Mouse (Mus musculus) erythroblast, embryonic 14.5 days (primary cell): Measurements from ENCODE around the gene Cog5.

Source experiments
- GATA1 ChIP-seq: IDR thresholded peaks from 2 replicates; pipeline ENCODE4 v1.6.1; 2012; ENCODE audit warnings: low read length, inconsistent platforms, mixed read lengths
- TAL1 ChIP-seq: IDR thresholded peaks from 3 replicates; pipeline ENCODE4 v1.6.1; 2012; ENCODE audit warnings: low read length, inconsistent platforms, mixed read lengths

GRCm38 (mm10) chr12:31709665-31710064, 55.0 kb downstream of the Cog5 start:
- TF ChIP-seq TAL1 (no peak), GATA1 (no peak)
